Mouse (Mus musculus) liver, embryonic 14.5 days (tissue): ENCODE measurements around the gene Gm49403.

Source experiments
- CTCF ChIP-seq: IDR thresholded peaks from 2 replicates; pipeline ENCODE4 v1.5.1; 2016; ENCODE audit warnings: antibody characterized with exemption, low read depth, control low read depth
- EP300 ChIP-seq: IDR thresholded peaks from 2 replicates; pipeline ENCODE4 v1.6.1; 2016; ENCODE audit warnings: antibody characterized with exemption, low read depth

- no peak for TF ChIP-seq EP300
- TF ChIP-seq CTCF = peak; percentile 78
Observed at GRCm38 (mm10) chr19:8857689-8858088, 26.0 kb upstream of the Gm49403 start.
